Mouse (Mus musculus): Measurements from ENCODE around the gene Mettl7a3. TPM values are rescaled to one million over a fixed set of nuclear protein-coding genes. Genes with fewer than 3 reads are reported as not detected.
A peak's percentile ranks its signal among the peaks of the same experiment; 100 is the strongest.
"Not testable (repeated sequence)": the region's sequence is repeated elsewhere in the genome, so short reads cannot be mapped to it uniquely, and the experiment has no call there.

Gene Mettl7a3
- polyA plus RNA-seq, 2 experiments: not detected

GRCm38 (mm10) chr15:100355876-100356275 is 21.1 kb downstream of the Mettl7a3 start:
- ATAC-seq (ENCODE audit: insufficient read depth) (no peak), DNase-seq (ENCODE audit: low read depth in 3 of 3, low spot score in 3 of 3) (no peak)
- Histone ChIP-seq H3K36me3 (replicated peaks; ENCODE audit: control insufficient read depth, insufficient read depth, low read depth) (no peaks in the 10 kb centered on the region), H3K27me3 (ENCODE audit: control insufficient read depth, insufficient read depth, low read length) (no peaks in the 10 kb centered on the region), H3K4me3 (ENCODE audit: insufficient read depth in 1 of 2, low read depth in 2 of 2, low read length in 2 of 2) (no peak overlapping the region), H3K4me2 (ENCODE audit: low read depth) (no peak overlapping the region), H3K27ac (no peak overlapping the region), H3K9me3 (ENCODE audit: control insufficient read depth, low read length) (no peaks in the 10 kb centered on the region), H3K9ac (replicated peaks) (no peak overlapping the region), H3K4me1 (replicated peaks; ENCODE audit: control insufficient read depth in 2 of 2, insufficient read depth in 2 of 2, low read length in 1 of 2) (no peaks in the 10 kb centered on the region; a peak in 1 of 4 replicates)
- 52% methylated on average over 5 of the region's 5 CpGs for whole genome bisulfite sequencing (ENCODE audit: insufficient replicate concordance)
- TF ChIP-seq CTCF (IDR thresholded peaks at IDR 0.05; ENCODE audit: low read depth): no peak
- no peak for TF ChIP-seq EP300 (IDR thresholded peaks at IDR 0.05; ENCODE audit: low read depth)

- no peak for ATAC-seq (ENCODE audit: insufficient read depth)
- no peak within 1 kb of the TSS for H3K4me3 ChIP-seq (ENCODE audit: insufficient read depth in 1 of 2, low read depth in 2 of 2, low read length in 2 of 2)
- no peaks in the 10 kb centered on the region for H3K9me3 ChIP-seq (ENCODE audit: control insufficient read depth, low read length)
- 52% methylated on average over 7 of the region's 7 CpGs for WGBS (ENCODE audit: insufficient replicate concordance)
- H3K4me1 ChIP-seq (replicated peaks; ENCODE audit: control insufficient read depth in 2 of 2, insufficient read depth in 2 of 2, low read length in 1 of 2): no peaks in the 10 kb centered on the region
- TF ChIP-seq CTCF (IDR thresholded peaks at IDR 0.05; ENCODE audit: low read depth): no peak
- TF ChIP-seq EP300 (IDR thresholded peaks at IDR 0.05; ENCODE audit: low read depth): no peak
- no peaks in the 10 kb centered on the region for H3K27me3 ChIP-seq (ENCODE audit: control insufficient read depth, insufficient read depth, low read length)
- no peak within 1 kb of the TSS for H3K9ac ChIP-seq (replicated peaks)
- no peak within 1 kb of the TSS for H3K4me2 ChIP-seq (ENCODE audit: low read depth)
- DNase-seq (ENCODE audit: low read depth in 3 of 3, low spot score in 3 of 3): no peak
- H3K36me3 ChIP-seq (replicated peaks; ENCODE audit: control insufficient read depth, insufficient read depth, low read depth): no peaks in the 10 kb centered on the region
- H3K27ac ChIP-seq: no peak within 1 kb of the TSS
These were observed 29.5 kb downstream of the Mettl7a3 start, which contains the start of gene Higd1c for GRCm38 (mm10) chr15:100364242-100364641. Gene Higd1c (plus strand): TSS chr15:100364542.

GRCm38 (mm10) chr15:100365967-100366366 is 31.2 kb downstream of the Mettl7a3 start:
- WGBS (ENCODE audit: insufficient replicate concordance): 70% methylated on average over 9 of the region's 9 CpGs
- H3K27ac ChIP-seq; H3K27me3 ChIP-seq (ENCODE audit: control insufficient read depth, insufficient read depth, low read length); H3K9me3 ChIP-seq (ENCODE audit: control insufficient read depth, low read length); H3K4me3 ChIP-seq (ENCODE audit: insufficient read depth in 1 of 2, low read depth in 2 of 2, low read length in 2 of 2); H3K36me3 ChIP-seq (replicated peaks; ENCODE audit: control insufficient read depth, insufficient read depth, low read depth); H3K4me1 ChIP-seq (replicated peaks; ENCODE audit: control insufficient read depth in 2 of 2, insufficient read depth in 2 of 2, low read length in 1 of 2); H3K9ac ChIP-seq (replicated peaks); ATAC-seq (ENCODE audit: insufficient read depth); DNase-seq (ENCODE audit: low read depth in 3 of 3, low spot score in 3 of 3); H3K4me2 ChIP-seq (ENCODE audit: low read depth): not testable (repeated sequence)

- TF ChIP-seq CTCF (IDR thresholded peaks at IDR 0.05; ENCODE audit: low read depth) (no peak), EP300 (IDR thresholded peaks at IDR 0.05; ENCODE audit: low read depth) (no peak)
These were observed 32.4 kb downstream of the Mettl7a3 start for GRCm38 (mm10) chr15:100367119-100367518.

DNA sequence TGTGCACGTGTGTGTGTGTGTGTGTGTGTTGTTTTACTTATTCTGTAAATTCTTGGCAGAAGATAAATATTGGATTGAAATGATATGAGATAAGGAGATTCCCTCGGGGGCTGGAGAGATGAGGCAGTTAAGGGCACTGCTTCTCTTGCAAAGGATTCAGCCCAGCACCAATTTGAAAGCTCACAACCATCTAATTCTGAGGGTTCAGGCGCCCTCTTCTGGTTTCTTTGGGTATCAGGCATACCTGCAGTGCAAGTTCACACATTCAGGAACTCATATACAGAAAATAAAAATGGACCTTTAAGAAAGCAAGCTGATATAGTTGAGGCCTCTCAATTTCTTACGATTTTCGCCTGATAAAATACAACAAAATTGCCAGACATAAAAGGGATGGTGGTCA is 40.3 kb downstream of the Mettl7a3 start:
- no peak for ATAC-seq (ENCODE audit: insufficient read depth)

More at GRCm38 (mm10) chr15:100367119-100367518, 32.4 kb downstream of the Mettl7a3 start:
- no peaks in the 10 kb centered on the region for H3K27me3 ChIP-seq (ENCODE audit: control insufficient read depth, insufficient read depth, low read length)
- H3K9ac ChIP-seq (replicated peaks): no peak overlapping the region
- no peak overlapping the region for H3K4me2 ChIP-seq (ENCODE audit: low read depth)
- no peaks in the 10 kb centered on the region for H3K9me3 ChIP-seq (ENCODE audit: control insufficient read depth, low read length)
- DNase-seq (ENCODE audit: low read depth in 3 of 3, low spot score in 3 of 3): no peak
- ATAC-seq (ENCODE audit: insufficient read depth): no peak
- 60% methylated on average over 7 of the region's 7 CpGs for whole genome bisulfite sequencing (ENCODE audit: insufficient replicate concordance)
- no peak overlapping the region for H3K27ac ChIP-seq
- H3K4me1 ChIP-seq (replicated peaks; ENCODE audit: control insufficient read depth in 2 of 2, insufficient read depth in 2 of 2, low read length in 1 of 2): no peaks in the 10 kb centered on the region
- H3K36me3 ChIP-seq (replicated peaks; ENCODE audit: control insufficient read depth, insufficient read depth, low read depth): no peaks in the 10 kb centered on the region
- no peak overlapping the region for H3K4me3 ChIP-seq (ENCODE audit: insufficient read depth in 1 of 2, low read depth in 2 of 2, low read length in 2 of 2)

More for the DNA sequence above, 40.3 kb downstream of the Mettl7a3 start:
- Histone ChIP-seq H3K4me3 (ENCODE audit: insufficient read depth in 1 of 2, low read depth in 2 of 2, low read length in 2 of 2) (no peak overlapping the region), H3K9ac (replicated peaks) (no peak overlapping the region), H3K36me3 (replicated peaks; ENCODE audit: control insufficient read depth, insufficient read depth, low read depth) (no peaks in the 10 kb centered on the region), H3K27me3 (ENCODE audit: control insufficient read depth, insufficient read depth, low read length) (no peaks in the 10 kb centered on the region), H3K9me3 (ENCODE audit: control insufficient read depth, low read length) (no peaks in the 10 kb centered on the region), H3K4me2 (ENCODE audit: low read depth) (no peak overlapping the region), H3K4me1 (replicated peaks; ENCODE audit: control insufficient read depth in 2 of 2, insufficient read depth in 2 of 2, low read length in 1 of 2) (peaks cover 0 to 2% of the 10 kb centered on the region in 2 experiments; a peak in 2 of 4 replicates), H3K27ac (no peak overlapping the region)
- peak in 2 of 3 experiments; percentile 39 to 49 for DNase-seq (ENCODE audit: low read depth in 3 of 3, low spot score in 3 of 3)
- TF ChIP-seq CTCF (IDR thresholded peaks at IDR 0.05; ENCODE audit: low read depth) (peak; percentile 71), EP300 (IDR thresholded peaks at IDR 0.05; ENCODE audit: low read depth) (no peak)
- 23% methylated on average over 5 of the region's 5 CpGs for WGBS (ENCODE audit: insufficient replicate concordance)

All from liver, embryonic 14.5 days (tissue).